In the genomic region with DNA sequence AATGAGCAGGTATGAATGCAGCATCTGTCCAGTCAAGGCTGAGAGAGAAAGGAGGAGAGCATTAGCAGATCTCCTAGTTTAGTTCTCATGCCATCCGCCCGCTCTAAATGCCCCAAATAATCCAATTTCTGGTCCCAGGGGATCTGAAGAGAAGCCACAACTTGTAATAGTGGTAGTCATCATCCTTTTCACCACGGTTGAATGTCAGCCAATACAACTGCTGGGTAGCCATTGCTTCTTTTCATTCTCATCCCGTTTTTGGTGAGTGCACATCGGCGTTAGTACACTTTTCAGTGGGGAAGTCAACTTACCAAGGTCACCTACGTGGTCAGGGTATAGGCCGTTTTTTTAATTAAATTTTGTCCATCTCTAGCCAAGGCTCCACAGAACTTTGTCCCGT, we compare ENCODE assay signal across 9 mouse cellular contexts. TPM values are rescaled to one million over a fixed set of nuclear protein-coding genes. Genes with fewer than 3 reads are reported as not detected.
DNase-seq lines count a peak whose midpoint lies in the region; ATAC-seq and TF ChIP-seq lines count a peak whose summit lies in the region.
"Had no signal": no experiment of that assay in that cellular context is flagged by ENCODE, and none has a peak within 500 bp of the region (broad histone marks: within the 10 kb centered on the region; RNA-seq: fewer than 3 reads in every experiment).

No protein-coding gene starts in this region.

- peak overlapping the region; percentile 91; the same call in 1 of the 2 replicates for H3K4me3 ChIP-seq in testis, adult 2 months (ENCODE audit: control insufficient read depth, low read depth, low read length)
- H3K4me3 ChIP-seq in limb, embryonic 11.5 days (ENCODE audit: low read depth, low read length) = peak overlapping the region; percentile 77
- peak overlapping the region; percentile 80 for H3K4me3 ChIP-seq in stomach, embryonic 16.5 days (replicated peaks; ENCODE audit: low read length)

- peak; percentile 43 for DNase-seq in cerebellum, adult 9-10 months
- no peak for DNase-seq in cerebellum, adult 11 months
- DNase-seq in testis, postnatal 14 days (ENCODE audit: low spot score) = no peak
- no peak for DNase-seq in limb, embryonic 11.5 days (ENCODE audit: low spot score)
- DNase-seq in frontal cortex, postnatal 25 days (ENCODE audit: low spot score in 2 of 2) = no peak
- no peak for DNase-seq in natural killer cell, adult 2 months (ENCODE audit: low spot score in 2 of 2)
- DNase-seq: kidney, postnatal 4 days had no signal

- H3K27me3 ChIP-seq in testis, adult 2 months (ENCODE audit: control insufficient read depth, insufficient read depth, low read length) = no peaks in the 10 kb centered on the region
- H3K27me3 ChIP-seq in limb, embryonic 11.5 days (ENCODE audit: control insufficient read depth, insufficient read depth, low read length) = no peaks in the 10 kb centered on the region
- no peaks in the 10 kb centered on the region for H3K27me3 ChIP-seq in stomach, embryonic 16.5 days (ENCODE audit: control insufficient read depth, insufficient read depth, low read length)

- TF ChIP-seq CTCF in testis, adult 2 months (IDR thresholded peaks at IDR 0.05; ENCODE audit: control insufficient read depth, insufficient read depth, insufficient replicate concordance, low read depth, low read length) = no peak

- 0 out of 2 replicates have a peak, but pooled peaks have one; percentile 1 for ATAC-seq in limb, embryonic 11.5 days (ENCODE audit: insufficient number of reproducible peaks, low FRiP score, low TSS enrichment, low read depth)
- ATAC-seq in stomach, embryonic 16.5 days (ENCODE audit: insufficient read depth, low FRiP score) = no peak

- TF ChIP-seq POLR2A in testis, adult 2 months (IDR thresholded peaks at IDR 0.05; ENCODE audit: control insufficient read depth, low read depth, low read length) = no peak

- no peaks in the 10 kb centered on the region for H3K9me3 ChIP-seq in limb, embryonic 11.5 days (ENCODE audit: control insufficient read depth, low read length)
- H3K9me3 ChIP-seq in stomach, embryonic 16.5 days (replicated peaks; ENCODE audit: control insufficient read depth, low read length) = no peaks in the 10 kb centered on the region

- no peak overlapping the region for H3K27ac ChIP-seq in testis, adult 2 months (ENCODE audit: control insufficient read depth, insufficient read depth, low read depth, low read length)
- H3K27ac ChIP-seq in limb, embryonic 11.5 days (replicated peaks; ENCODE audit: low read depth, low read length) = no peak overlapping the region
- peak overlapping the region; percentile 13; the same call in 1 of the 2 replicates for H3K27ac ChIP-seq in stomach, embryonic 16.5 days (ENCODE audit: low read length)

- H3K36me3 ChIP-seq in testis, adult 2 months (ENCODE audit: control insufficient read depth, insufficient read depth, low read length) = no peaks in the 10 kb centered on the region
- no peaks in the 10 kb centered on the region for H3K36me3 ChIP-seq in limb, embryonic 11.5 days (ENCODE audit: control insufficient read depth, insufficient read depth, low read length)
- no peaks in the 10 kb centered on the region for H3K36me3 ChIP-seq in stomach, embryonic 16.5 days (ENCODE audit: control insufficient read depth, insufficient read depth, low read length)

- peak overlapping the region; percentile 59 for H3K4me2 ChIP-seq in limb, embryonic 11.5 days (ENCODE audit: low read depth, severe bottlenecking)
- peak overlapping the region; percentile 73 for H3K4me2 ChIP-seq in stomach, embryonic 16.5 days (ENCODE audit: low read depth, low read length)

- WGBS in limb, embryonic 11.5 days = 32% methylated on average over 9 of the region's 9 CpGs
- 24% methylated on average over 9 of the region's 9 CpGs for WGBS in stomach, embryonic 16.5 days

- no peaks in the 10 kb centered on the region; the same call in 1 of the 2 replicates for H3K4me1 ChIP-seq in testis, adult 2 months (ENCODE audit: control insufficient read depth, insufficient read depth, low read length)
- H3K4me1 ChIP-seq in limb, embryonic 11.5 days (ENCODE audit: control insufficient read depth, insufficient read depth, low read length) = no peaks in the 10 kb centered on the region
- peaks cover 8% of the 10 kb centered on the region for H3K4me1 ChIP-seq in stomach, embryonic 16.5 days (ENCODE audit: control insufficient read depth, insufficient read depth, low read length)

- H3K9ac ChIP-seq in limb, embryonic 11.5 days (ENCODE audit: low read length) = peak overlapping the region; percentile 88
- H3K9ac ChIP-seq in stomach, embryonic 16.5 days (ENCODE audit: low read length) = peak overlapping the region; percentile 84

RNA-seq across cellular contexts. Expression of a gene that starts 0.8 kb away (rescaled TPM):
- polyA plus RNA-seq in testis, adult 2 months (2012; rRNA removed) = 73.1 and 76.1 TPM in 2 replicates
- polyA plus RNA-seq in limb, embryonic 11.5 days (2014; fragmentation: Nextera tagmentation; extraction: Ambion mirVana) = 25.7 and 34.9 TPM in 2 replicates
- 13.4 and 14.8 TPM in 2 replicates for polyA plus RNA-seq in stomach, embryonic 16.5 days (2015; fragmentation: Nextera tagmentation; extraction: Ambion mirVana)
